Mouse (Mus musculus) common myeloid progenitor, adult 5-6 weeks (primary cell): ENCODE measurements at regions not wholly inside any gene's neighbourhood (a gene's known extent, or its start where the extent isn't known, plus 50 kb on each side); places are given as distances from the start of the nearest gene placed in this dataset.

Experiments used
- ATAC-seq: replicated peaks from 2 replicates; pipeline ENCODE4 v1.8.0; 2016; ENCODE audit warnings: low read depth, mild to moderate bottlenecking, moderate TSS enrichment, inconsistent platforms; ENCODE audit not compliant: poor library complexity, severe bottlenecking

- no peak for ATAC-seq
These were observed 100.4 kb downstream of the Zfp326 start for GRCm38 (mm10) chr5:105976746-105977145.

GRCm38 (mm10) chr5:105976076-105976475 lies 99.7 kb downstream of the Zfp326 start:
- ATAC-seq, result no peak

GRCm38 (mm10) chr5:105975275-105976011 lies 99.1 kb downstream of the Zfp326 start:
- no peak for ATAC-seq

GRCm38 (mm10) chr5:105974576-105975177 lies 98.3 kb downstream of the Zfp326 start:
- ATAC-seq, result no peak
